28 mouse cellular contexts compared by ENCODE assay signal in genomic region chr13:103910598-103910997, GRCm38 (mm10). TPM values are rescaled to one million over a fixed set of nuclear protein-coding genes. Genes with fewer than 3 reads are reported as not detected.
DNase-seq lines count a peak whose midpoint lies in the region; ATAC-seq and TF ChIP-seq lines count a peak whose summit lies in the region.
"Had no signal": no experiment of that assay in that cellular context is flagged by ENCODE, and none has a peak within 500 bp of the region (broad histone marks: within the 10 kb centered on the region; RNA-seq: fewer than 3 reads in every experiment).

No protein-coding gene starts in this region.

- no peak for TF ChIP-seq CTCF in intestine, postnatal 0 days (IDR thresholded peaks at IDR 0.05; ENCODE audit: low read depth)

- WGBS in liver, embryonic 16.5 days (ENCODE audit: insufficient replicate concordance): 71% methylated on average over 1 of the region's 1 CpGs
- WGBS in intestine, postnatal 0 days: 59% methylated on average over 1 of the region's 1 CpGs
- 78% methylated on average over 1 of the region's 1 CpGs for WGBS in heart, embryonic 12.5 days

- ATAC-seq in liver, embryonic 16.5 days (ENCODE audit: low read depth): peak; percentile 24; the same call in 1 of the 2 replicates
- ATAC-seq in intestine, postnatal 0 days: 0 out of 2 replicates have a peak, but pooled peaks have one; percentile 54
- ATAC-seq in heart, embryonic 12.5 days (ENCODE audit: insufficient number of reproducible peaks, low FRiP score): no peak
- ATAC-seq: CD4-positive, CD25-positive, alpha-beta regulatory T cell, adult 4 months; forebrain, embryonic 14.5 days; forebrain, embryonic 16.5 days; Patski had no signal

- H3K9ac ChIP-seq in liver, embryonic 16.5 days (ENCODE audit: low read depth, low read length): no peak overlapping the region
- H3K9ac ChIP-seq in intestine, postnatal 0 days (ENCODE audit: low read depth, low read length): no peak overlapping the region
- H3K9ac ChIP-seq in heart, embryonic 12.5 days: no peak overlapping the region
- H3K9ac ChIP-seq: embryonic facial prominence, embryonic 13.5 days; embryonic facial prominence, embryonic 15.5 days; forebrain, embryonic 12.5 days had no signal

- H3K4me2 ChIP-seq in liver, embryonic 16.5 days (ENCODE audit: low read depth, low read length): no peak overlapping the region
- peak overlapping the region; percentile 9; the same call in 1 of the 2 replicates for H3K4me2 ChIP-seq in intestine, postnatal 0 days (replicated peaks; ENCODE audit: low read depth)
- no peak overlapping the region for H3K4me2 ChIP-seq in heart, embryonic 12.5 days
- H3K4me2 ChIP-seq: embryonic facial prominence, embryonic 13.5 days; embryonic facial prominence, embryonic 15.5 days; forebrain, embryonic 12.5 days had no signal

- no peaks in the 10 kb centered on the region for H3K36me3 ChIP-seq in liver, embryonic 16.5 days (ENCODE audit: control insufficient read depth, insufficient read depth)
- no peaks in the 10 kb centered on the region for H3K36me3 ChIP-seq in intestine, postnatal 0 days (ENCODE audit: control insufficient read depth, insufficient read depth)
- H3K36me3 ChIP-seq in heart, embryonic 12.5 days: no peaks in the 10 kb centered on the region
- H3K36me3 ChIP-seq: embryonic facial prominence, embryonic 13.5 days; embryonic facial prominence, embryonic 15.5 days; forebrain, embryonic 10.5 days; forebrain, embryonic 12.5 days had no signal

- H3K27me3 ChIP-seq in liver, embryonic 16.5 days (ENCODE audit: control insufficient read depth, insufficient read depth, low read depth, low read length): no peaks in the 10 kb centered on the region
- no peaks in the 10 kb centered on the region for H3K27me3 ChIP-seq in intestine, postnatal 0 days (replicated peaks; ENCODE audit: control insufficient read depth, insufficient read depth, low read length)
- H3K27me3 ChIP-seq in heart, embryonic 12.5 days (replicated peaks): no peaks in the 10 kb centered on the region
- H3K27me3 ChIP-seq: CH12.LX; embryonic facial prominence, embryonic 13.5 days; embryonic facial prominence, embryonic 15.5 days; forebrain, embryonic 12.5 days; Patski had no signal

- H3K9me3 ChIP-seq in liver, embryonic 16.5 days (replicated peaks; ENCODE audit: control insufficient read depth, low read length): no peaks in the 10 kb centered on the region
- H3K9me3 ChIP-seq in intestine, postnatal 0 days (ENCODE audit: control insufficient read depth): no peaks in the 10 kb centered on the region
- H3K9me3 ChIP-seq in heart, embryonic 12.5 days (replicated peaks): no peaks in the 10 kb centered on the region
- H3K9me3 ChIP-seq: embryonic facial prominence, embryonic 13.5 days; embryonic facial prominence, embryonic 15.5 days; forebrain, embryonic 10.5 days; forebrain, embryonic 12.5 days; G1E had no signal

- no peak overlapping the region for H3K4me3 ChIP-seq in liver, embryonic 16.5 days (ENCODE audit: low read depth, low read length)
- H3K4me3 ChIP-seq in intestine, postnatal 0 days (ENCODE audit: low read depth, low read length): no peak overlapping the region
- no peak overlapping the region for H3K4me3 ChIP-seq in heart, embryonic 12.5 days
- H3K4me3 ChIP-seq: embryonic facial prominence, embryonic 13.5 days; embryonic facial prominence, embryonic 15.5 days; erythroblast, embryonic 14.5 days; forebrain, embryonic 10.5 days; forebrain, embryonic 12.5 days had no signal

- H3K27ac ChIP-seq in liver, embryonic 16.5 days (ENCODE audit: low read length): no peak overlapping the region
- H3K27ac ChIP-seq in intestine, postnatal 0 days (ENCODE audit: low read depth, low read length): no peak overlapping the region
- no peak overlapping the region for H3K27ac ChIP-seq in heart, embryonic 12.5 days (ENCODE audit: poor library complexity, severe bottlenecking)
- H3K27ac ChIP-seq: embryonic facial prominence, embryonic 13.5 days; embryonic facial prominence, embryonic 15.5 days; forebrain, embryonic 10.5 days; forebrain, embryonic 12.5 days had no signal

- no peak for DNase-seq in liver
- DNase-seq in yolk sac, embryonic 10.5 days (ENCODE audit: low spot score): peak; percentile 34
- DNase-seq in thymus, postnatal 4 days: no peak
- DNase-seq: adrenal gland, adult 2 months; adrenal gland, postnatal 10 days; adrenal gland, postnatal 25 days; B cell, adult 2 months; cerebellum, adult 11 months; cerebellum, adult 18-20 months; cerebellum, adult 8-10 months; cerebellum, adult 9-11 months; cerebellum, postnatal 14 days; cerebellum, postnatal 36 days; embryo, embryonic 11 days had no signal

- H3K4me1 ChIP-seq in liver, embryonic 16.5 days (ENCODE audit: control insufficient read depth, low read depth, low read length): peaks cover 3% of the 10 kb centered on the region
- H3K4me1 ChIP-seq in intestine, postnatal 0 days (replicated peaks; ENCODE audit: control insufficient read depth, insufficient read depth, low read length): no peaks in the 10 kb centered on the region; the same call in 1 of the 2 replicates
- peaks cover 12% of the 10 kb centered on the region for H3K4me1 ChIP-seq in heart, embryonic 12.5 days (replicated peaks)
- H3K4me1 ChIP-seq: forebrain, embryonic 12.5 days had no signal

RNA-seq across cellular contexts. Expression of gene Erbin, which starts 9.7 kb away (rescaled TPM):
- 4.9 and 5.2 TPM in 2 replicates for polyA plus RNA-seq in liver, embryonic 16.5 days (2015; fragmentation: Nextera tagmentation; extraction: Ambion mirVana)
- 28.4 and 31.1 TPM in 2 replicates for polyA plus RNA-seq in intestine, postnatal 0 days (2015; fragmentation: Nextera tagmentation; extraction: Ambion mirVana)
- polyA plus RNA-seq in heart, embryonic 12.5 days (2016; fragmentation: Nextera tagmentation; extraction: Ambion mirVana): 18.3 and 21.4 TPM in 2 replicates
